Mouse (Mus musculus) bone marrow, adult 2 months (tissue): ENCODE data around the gene Trim8. TPM values are rescaled to one million over a fixed set of nuclear protein-coding genes. Genes with fewer than 3 reads are reported as not detected.
A peak's percentile ranks its signal among the peaks of the same experiment; 100 is the strongest.

ENCODE experiments used
- H3K27ac ChIP-seq: fragments of 200-500 bp; 2 replicates; pipeline ENCODE4 v1.5.1; 2012; ENCODE audit warnings: low read depth, mild to moderate bottlenecking, control low read depth, inconsistent platforms, low read length; ENCODE audit not compliant: control insufficient read depth, poor library complexity, insufficient read depth
- H3K4me1 ChIP-seq: fragments of 200-500 bp; 2 replicates; pipeline ENCODE4 v1.6.1; 2011; ENCODE audit warnings: low read length; ENCODE audit not compliant: control insufficient read depth, insufficient read depth
- H3K4me3 ChIP-seq: fragments of 200-500 bp; replicated peaks from 2 replicates; pipeline ENCODE3; 2011; ENCODE audit warnings: mild to moderate bottlenecking, low read depth, low read length, control low read depth; ENCODE audit not compliant: control insufficient read depth
- CTCF ChIP-seq: fragments of 200-500 bp; IDR thresholded peaks from 2 replicates; pipeline ENCODE4 v1.5.1; 2011; ENCODE audit warnings: low read length, control low read depth; ENCODE audit not compliant: control insufficient read depth, insufficient read depth
- POLR2A ChIP-seq: fragments of 200-500 bp; IDR thresholded peaks from 2 replicates; pipeline ENCODE4 v1.6.1; 2011; ENCODE audit warnings: low read depth, mild to moderate bottlenecking, control low read depth, low read length, borderline replicate concordance; ENCODE audit not compliant: control insufficient read depth
- WGBS: fragments of 180-500 bp; shearing (Covaris S2); methylation state at CpG from one replicate; pipeline ENCODE4 v1.1.7; 2018; 5-methylcytosine and 5-hydroxymethylcytosine counted together
- polyA plus RNA-seq: library from polyadenylated mRNA; stranded (reverse); fragments of >200 nt; gene quantifications from 2 replicates; pipeline ENCODE4 v1.2.4, GENCODE M21; 2011; ENCODE audit warnings: low replicate concordance; ENCODE audit not compliant: missing spikeins, insufficient read depth, insufficient read length

Gene Trim8
- polyA plus RNA-seq, 1 experiment = 25.9 TPM

GRCm38 (mm10) chr19:46499836-46500580, 1.5 kb upstream of the Trim8 start:
- TF ChIP-seq CTCF (no peak), POLR2A (peak; percentile 68; the same call in 1 of the 2 replicates)
- WGBS = 1% methylated on average over 52 of the region's 52 CpGs
- Histone ChIP-seq H3K4me1 (peaks cover 11% of the 10 kb centered on the region), H3K27ac (peak overlapping the region; percentile 99), H3K4me3 (peak overlapping the region; percentile 74)

GRCm38 (mm10) chr19:46500581-46501341, 741 bp upstream of the Trim8 start:
- under 1% methylated on average over 50 of the region's 50 CpGs for WGBS
- peak overlapping the region; percentile 99 for H3K27ac ChIP-seq
- H3K4me1 ChIP-seq = peaks cover 12% of the 10 kb centered on the region
- TF ChIP-seq POLR2A (0 out of 2 replicates have a peak, but pooled peaks have one; percentile 3), CTCF (no peak)
- H3K4me3 ChIP-seq = peak overlapping the region; percentile 74

GRCm38 (mm10) chr19:46502069-46502455, 560 bp downstream of the Trim8 start:
- Histone ChIP-seq H3K27ac (peak overlapping the region; percentile 100), H3K4me3 (peak overlapping the region; percentile 96), H3K4me1 (peaks cover 11% of the 10 kb centered on the region)
- TF ChIP-seq CTCF (no peak), POLR2A (no peak)
- WGBS = under 1% methylated on average over 45 of the region's 46 CpGs

GRCm38 (mm10) chr19:46502471-46503166, 1.1 kb downstream of the Trim8 start:
- Histone ChIP-seq H3K27ac (peak overlapping the region; percentile 100), H3K4me3 (peak overlapping the region; percentile 96), H3K4me1 (peaks cover 11% of the 10 kb centered on the region)
- TF ChIP-seq CTCF (peak; percentile 53), POLR2A (peak; percentile 92)
- under 1% methylated on average over 53 of the region's 53 CpGs for WGBS

- peak overlapping the region; percentile 100 for H3K27ac ChIP-seq
- WGBS = under 1% methylated on average over 21 of the region's 21 CpGs
- TF ChIP-seq POLR2A (peak; percentile 54; the same call in 1 of the 2 replicates), CTCF (no peak)
- H3K4me3 ChIP-seq = peak overlapping the region; percentile 96
- peaks cover 11% of the 10 kb centered on the region for H3K4me1 ChIP-seq
These were observed 2.0 kb downstream of the Trim8 start for GRCm38 (mm10) chr19:46503351-46504084.

GRCm38 (mm10) chr19:46504085-46504552, 2.6 kb downstream of the Trim8 start:
- Histone ChIP-seq H3K4me3 (peak overlapping the region; percentile 96), H3K27ac (peak overlapping the region; percentile 100), H3K4me1 (peaks cover 9% of the 10 kb centered on the region)
- TF ChIP-seq POLR2A (no peak), CTCF (peak; percentile 37; the same call in 1 of the 2 replicates)
- 2% methylated on average over 4 of the region's 4 CpGs for WGBS

- no peak for TF ChIP-seq POLR2A
- H3K4me1 ChIP-seq = peaks cover 9% of the 10 kb centered on the region
- peak overlapping the region; percentile 100 for H3K27ac ChIP-seq
- WGBS = 26% methylated on average over 9 of the region's 9 CpGs
- peak overlapping the region; percentile 65 for H3K4me3 ChIP-seq
These were observed 3.4 kb downstream of the Trim8 start for GRCm38 (mm10) chr19:46504822-46505417.
